Mouse (Mus musculus) A20 (cell line): ENCODE data around the gene Ttc36.
A peak's percentile ranks its signal among the peaks of the same experiment; 100 is the strongest.

ENCODE experiments used
- DNase-seq: peaks from one replicate; pipeline ENCODE4 v3.0.0-alpha.2; 2011; ENCODE audit warnings: low read depth, low spot score

Gene Ttc36

GRCm38 (mm10) chr9:44772750-44773651 is 29.9 kb downstream of the Ttc36 start:
- DNase-seq, result peak; percentile 96

DNA sequence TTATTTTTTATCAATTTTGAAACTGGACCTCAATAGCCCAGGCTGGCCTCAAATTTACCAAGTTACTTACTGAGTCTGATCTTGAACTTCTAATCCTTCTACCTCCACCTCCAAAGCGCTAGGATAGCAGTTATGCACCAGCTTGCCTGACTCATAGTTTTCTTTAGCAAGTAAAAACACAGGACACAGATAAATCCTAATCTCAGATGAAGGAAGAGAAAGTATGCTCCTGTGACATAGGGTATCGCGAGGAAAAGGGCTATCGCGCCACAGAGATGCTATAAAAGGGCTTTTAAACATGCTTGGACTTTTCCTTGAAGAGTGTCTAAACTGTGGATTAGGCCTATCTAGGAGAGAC is 30.5 kb downstream of the Ttc36 start:
- no peak for DNase-seq

DNA sequence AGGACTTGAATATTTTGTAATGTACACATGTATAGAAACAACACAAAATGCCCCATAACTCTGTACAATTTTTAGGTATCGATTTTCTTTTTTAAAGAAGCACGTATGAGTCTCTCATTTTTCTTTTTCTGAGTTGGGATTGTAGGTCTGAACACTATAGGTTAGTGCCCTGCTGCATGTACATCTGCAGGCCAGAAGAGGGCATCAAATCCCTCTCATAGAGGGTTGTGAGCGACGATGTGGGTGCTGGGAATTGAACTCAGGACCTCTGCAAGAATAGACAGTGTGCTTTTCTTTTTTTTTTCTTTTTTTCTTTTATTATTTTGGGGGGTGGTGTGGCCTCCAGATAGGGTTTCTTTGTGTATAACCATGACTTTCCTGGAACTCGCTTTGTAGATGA is 31.5 kb downstream of the Ttc36 start:
- no peak for DNase-seq

- peak; percentile 48 for DNase-seq
These were observed 34.9 kb downstream of the Ttc36 start for GRCm38 (mm10) chr9:44768029-44768394.

GRCm38 (mm10) chr9:44767101-44768028 is 35.5 kb downstream of the Ttc36 start, which contains the start of the genes Arcn1 and Ift46:
Gene Arcn1, minus strand, starts transcription at chr9:44767845.
Gene Ift46, plus strand, starts transcription at chr9:44767908.
- DNase-seq, result peak; percentile 93

GRCm38 (mm10) chr9:44760873-44761272 is 42.0 kb downstream of the Ttc36 start:
- peak; percentile 54 for DNase-seq
